Mouse (Mus musculus) cerebellum, postnatal 10 days (tissue): ENCODE data around the gene Fuz.

Experiments used
- DNase-seq, 2 experiments: peaks; one replicate each; pipeline ENCODE4 v3.0.0; 2021; ENCODE audit warnings: mixed read lengths in 2 of 2

Fuz gene

DNA sequence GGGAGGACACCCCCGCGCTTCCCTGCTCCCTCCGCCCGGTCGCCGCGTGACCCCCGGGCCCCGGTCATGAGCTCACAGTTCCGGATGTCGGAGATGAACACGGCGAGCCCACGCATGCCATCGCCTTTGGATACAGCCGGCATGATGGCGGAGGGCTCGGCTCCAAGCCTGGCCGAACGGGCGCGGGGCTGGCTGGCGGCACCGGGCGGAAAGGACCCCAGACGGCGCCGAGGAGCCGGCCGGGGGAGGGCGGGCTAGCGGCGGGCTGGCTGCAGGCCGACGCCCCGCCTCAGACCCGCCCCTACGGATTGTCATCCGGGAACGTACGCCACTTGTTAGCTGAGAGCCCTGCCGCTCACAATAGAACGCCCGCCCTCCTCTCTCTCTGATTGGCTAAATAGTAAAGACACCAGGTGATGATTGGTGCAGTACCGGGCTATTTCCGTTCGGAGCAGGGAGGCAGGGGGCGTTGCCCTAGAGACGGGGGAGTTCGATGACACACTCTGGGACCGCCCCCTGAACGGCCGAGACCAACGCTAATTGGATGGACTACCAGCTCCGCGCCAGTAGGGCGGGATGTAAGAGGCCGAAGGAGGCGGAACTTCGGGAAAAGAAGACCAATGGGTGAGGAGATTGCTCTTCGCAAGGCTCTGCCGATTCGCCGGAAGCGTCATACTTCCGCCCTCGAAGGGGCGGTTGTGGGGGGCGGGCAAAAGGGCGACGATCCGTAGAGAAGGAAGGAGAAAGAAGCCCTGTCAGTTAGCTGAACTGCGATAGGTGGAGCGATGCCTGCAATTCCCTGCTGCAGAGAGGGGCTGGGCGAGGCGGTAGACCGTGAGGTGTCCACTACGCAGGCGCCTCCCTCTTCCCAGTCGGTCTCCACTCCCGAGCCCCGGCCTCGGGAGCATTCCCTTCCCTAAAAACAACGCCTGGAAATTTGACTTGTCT, 33.6 kb downstream of the Fuz start, which contains the start of gene Ap2a1:
TSS of gene Ap2a1 (minus strand) at position 293 of the 948 bp plus-strand sequence.
- DNase-seq: peak; percentile 99 to 100

DNA sequence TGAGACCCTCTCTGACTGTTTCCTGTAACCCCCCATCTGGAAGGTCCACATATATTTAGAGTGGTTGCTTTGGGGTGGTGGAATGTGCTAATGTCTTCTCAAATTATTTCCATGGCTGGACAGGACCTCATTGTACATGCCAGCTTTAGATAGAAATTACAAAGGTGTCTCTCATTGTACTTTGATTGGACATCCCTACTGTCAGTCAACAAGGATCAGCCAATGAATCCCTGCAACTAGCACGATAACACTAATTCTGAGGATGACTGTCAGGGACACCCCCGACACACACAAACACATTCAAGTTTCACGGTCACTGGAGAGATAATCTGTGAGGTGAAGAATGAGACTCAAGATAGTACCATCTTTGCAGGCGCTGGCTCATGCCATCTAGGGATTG, 42.8 kb downstream of the Fuz start:
- DNase-seq: no peak

DNA sequence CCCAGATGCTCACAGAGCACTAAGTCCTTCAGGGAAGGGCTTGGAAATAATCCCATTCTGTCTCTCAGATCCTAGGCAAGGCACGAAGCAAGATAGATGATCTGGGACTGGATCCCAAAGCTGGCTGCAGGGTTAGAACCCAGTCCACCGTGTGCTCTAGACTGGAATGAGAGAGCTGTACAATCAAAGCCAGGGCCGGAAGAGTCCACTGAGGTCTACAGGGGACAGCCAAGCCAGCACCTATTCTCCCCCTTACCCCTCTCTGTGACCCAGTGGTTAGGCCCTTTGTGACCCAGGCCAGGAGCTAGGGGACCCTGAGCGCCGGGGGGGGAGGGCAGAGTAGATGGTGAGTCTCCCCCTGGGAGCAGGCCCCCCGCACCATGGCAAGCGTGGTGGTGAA, 47.0 kb downstream of the Fuz start, which contains the start of gene Tsks:
TSS of gene Tsks (plus strand) at position 301 of the 400 bp plus-strand sequence.
- DNase-seq: no peak

DNA sequence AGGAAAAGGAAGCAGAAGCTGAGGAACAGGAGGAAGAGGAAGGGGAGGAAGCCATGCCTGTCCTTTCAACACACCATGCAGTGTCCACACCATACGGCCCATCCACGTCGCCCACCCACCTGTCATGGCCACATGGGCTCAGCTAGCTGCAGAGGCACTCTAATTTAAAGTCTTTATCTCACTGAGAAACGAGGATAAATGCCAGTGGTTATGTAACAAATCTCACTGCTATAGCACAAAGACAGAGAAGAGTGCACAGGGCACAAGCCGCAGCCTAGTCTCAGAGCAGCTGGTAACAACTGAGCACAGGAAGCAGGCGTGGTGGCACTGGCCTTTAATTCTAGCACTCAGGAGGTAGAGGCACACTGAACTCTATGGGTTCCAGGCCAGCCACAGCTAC, 54.0 kb downstream of the Fuz start:
- DNase-seq: no peak

GRCm38 (mm10) chr7:44951960-44952359, 56.1 kb downstream of the Fuz start:
- DNase-seq: peak in 1 of 2 experiments; percentile 13
